Mouse (Mus musculus) heart, adult 10 weeks (tissue): ENCODE data around the gene Bpifb6. TPM values are rescaled to one million over a fixed set of nuclear protein-coding genes. Genes with fewer than 3 reads are reported as not detected.

ENCODE experiments used
- polyA plus RNA-seq: library from polyadenylated mRNA; stranded (reverse); fragments of 350-450 nt; fragmentation: Illumina TruSeq; extraction: RNeasy Lipid Tissue Mini Kit (QIAGEN cat#74804); gene quantifications from one replicate; pipeline ENCODE4 v1.2.3, GENCODE M21; 2014; ENCODE audit warnings: low read depth, low replicate concordance

The Bpifb6 gene
- polyA plus RNA-seq, result not detected

GRCm38 (mm10) chr2:153900088-153900487, at the start of gene Bpifb6:
TSS of gene Bpifb6 (plus strand) at chr2:153900388.

GRCm38 (mm10) chr2:153870984-153871383, 29.2 kb upstream of the Bpifb6 start, which contains the start of gene Sun5:
TSS of gene Sun5 (minus strand) at chr2:153871084.

GRCm38 (mm10) chr2:153874745-153875144, 25.4 kb upstream of the Bpifb6 start, which contains the start of gene Bpifb2:
TSS of gene Bpifb2 (plus strand) at chr2:153875045.

GRCm38 (mm10) chr2:153917930-153918329, 17.7 kb downstream of the Bpifb6 start, which contains the start of gene Bpifb3:
TSS of gene Bpifb3 (plus strand) at chr2:153918230.

GRCm38 (mm10) chr2:153937843-153938242, 37.7 kb downstream of the Bpifb6 start, which contains the start of gene Bpifb4:
TSS of gene Bpifb4 (plus strand) at chr2:153938212.

Other genes with a start within 250 kb of the Bpifb6 start
- not detected for gene Dnmt3c, start 203.7 kb upstream of the Bpifb6 start, polyA plus RNA-seq
- 51.7 TPM for gene Mapre1, start 159.1 kb upstream of the Bpifb6 start, polyA plus RNA-seq
- gene Efcab8, start 120.5 kb upstream of the Bpifb6 start, polyA plus RNA-seq, result not detected
- gene Sun5, start 29.3 kb upstream of the Bpifb6 start, polyA plus RNA-seq, result not detected
- gene Bpifb2, start 25.3 kb upstream of the Bpifb6 start, polyA plus RNA-seq, result not detected
- not detected for gene Bpifb3, start 17.8 kb downstream of the Bpifb6 start, polyA plus RNA-seq
- not detected for gene Bpifb4, start 37.8 kb downstream of the Bpifb6 start, polyA plus RNA-seq
- gene Bpifa6, start 74.6 kb downstream of the Bpifb6 start, polyA plus RNA-seq, result not detected
- not detected for gene Bpifa2, start 107.9 kb downstream of the Bpifb6 start, polyA plus RNA-seq
- not detected for gene Bpifa3, start 229.9 kb downstream of the Bpifb6 start, polyA plus RNA-seq
- gene Bpifa1, start 242.5 kb downstream of the Bpifb6 start, polyA plus RNA-seq, result not detected